Mouse (Mus musculus) inflammation-experienced regulatory T-cells, adult 6 months (primary cell): ENCODE data around the gene Fam171a1. TPM values are rescaled to one million over a fixed set of nuclear protein-coding genes. Genes with fewer than 3 reads are reported as not detected.
"Not testable (repeated sequence)": the region's sequence is repeated elsewhere in the genome, so short reads cannot be mapped to it uniquely, and the experiment has no call there.

Experiments
- ATAC-seq: one replicate; pipeline ENCODE4 v1.8.0; 2017
- polyA plus RNA-seq, 3 experiments: library from polyadenylated mRNA; unstranded; fragments of 100-300 nt; shearing (Covaris generic); gene quantifications; one replicate each; pipeline ENCODE4 v1.2.1; 2017

Gene Fam171a1
- polyA plus RNA-seq, 3 experiments from 2014 or later: not detected

DNA sequence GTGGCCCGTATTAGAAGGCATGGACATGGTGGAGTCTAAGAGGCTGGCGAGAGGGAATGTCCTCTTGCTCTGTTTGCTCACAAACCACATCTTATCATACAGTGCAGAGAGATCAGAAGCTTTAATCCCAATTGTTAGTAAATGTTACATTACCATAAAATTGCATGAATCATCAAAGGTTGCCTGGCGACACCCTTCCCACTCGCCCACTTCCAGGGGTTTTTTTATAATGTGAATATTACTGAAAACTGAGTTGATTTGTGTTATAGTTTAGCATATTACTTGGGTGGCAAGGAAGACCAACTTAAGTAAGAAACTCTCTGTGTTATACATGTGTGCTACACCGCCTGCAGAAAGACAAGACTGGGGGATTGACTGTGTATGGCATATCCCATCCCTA lies 60.9 kb downstream of the Fam171a1 start:
- ATAC-seq: no peak

DNA sequence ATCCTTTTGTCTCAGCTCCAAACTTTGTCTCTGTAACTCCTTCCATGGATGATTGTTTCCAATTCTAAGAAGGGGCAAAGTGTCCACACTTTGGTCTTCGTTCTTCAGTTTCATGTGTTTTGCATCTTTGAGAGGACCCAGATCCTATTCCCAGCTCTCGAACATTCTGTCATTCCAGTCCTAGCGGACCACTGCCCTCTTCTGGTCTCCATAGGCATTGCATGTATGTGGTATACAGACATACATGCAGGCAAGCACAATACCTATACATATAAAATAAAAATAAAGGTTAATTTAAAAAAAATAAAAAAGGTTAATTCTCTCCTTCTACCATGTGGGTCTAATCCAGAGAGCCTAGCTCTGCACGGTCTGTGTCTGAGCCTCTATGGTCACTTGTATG lies 62.0 kb downstream of the Fam171a1 start:
- ATAC-seq: not testable (repeated sequence)

DNA sequence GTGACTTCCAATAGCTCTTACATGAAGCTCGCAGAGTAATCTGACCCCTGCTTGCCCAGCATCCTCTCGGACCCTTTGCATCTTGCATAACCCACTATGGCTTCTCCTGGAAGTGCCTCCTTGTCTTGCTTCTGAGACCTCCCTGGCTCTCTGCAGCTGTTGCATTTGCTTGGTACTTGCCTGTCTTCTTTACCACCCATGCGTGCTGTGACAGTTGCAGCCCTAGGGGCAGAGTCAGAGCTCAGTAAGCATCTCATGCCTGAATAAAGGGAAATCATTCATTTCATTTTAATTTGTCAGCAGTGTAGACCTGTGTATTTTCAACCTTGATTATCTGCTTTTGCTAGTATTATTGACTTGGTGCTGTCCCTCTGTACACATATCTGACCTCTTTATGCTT lies 62.7 kb downstream of the Fam171a1 start:
- ATAC-seq: no peak

DNA sequence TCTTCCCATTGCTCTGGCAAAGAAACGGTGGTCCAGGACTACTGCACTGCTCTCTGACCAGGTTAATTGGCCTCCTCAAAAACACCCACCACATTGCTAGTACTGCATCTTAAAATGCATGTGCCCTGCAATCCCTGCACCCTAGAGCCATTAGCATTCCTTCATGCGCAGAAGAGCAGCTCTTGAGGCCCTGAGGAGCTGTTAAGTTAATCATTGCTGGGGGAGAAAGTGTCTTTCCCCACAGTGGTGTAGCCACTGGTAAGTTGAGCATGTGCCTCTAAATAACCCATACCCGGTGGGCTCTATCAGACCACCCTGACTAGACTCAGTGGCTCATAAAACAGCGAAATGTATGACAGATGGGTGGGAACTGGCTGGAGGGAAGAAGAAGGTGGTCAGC lies 66.5 kb downstream of the Fam171a1 start:
- ATAC-seq: no peak

DNA sequence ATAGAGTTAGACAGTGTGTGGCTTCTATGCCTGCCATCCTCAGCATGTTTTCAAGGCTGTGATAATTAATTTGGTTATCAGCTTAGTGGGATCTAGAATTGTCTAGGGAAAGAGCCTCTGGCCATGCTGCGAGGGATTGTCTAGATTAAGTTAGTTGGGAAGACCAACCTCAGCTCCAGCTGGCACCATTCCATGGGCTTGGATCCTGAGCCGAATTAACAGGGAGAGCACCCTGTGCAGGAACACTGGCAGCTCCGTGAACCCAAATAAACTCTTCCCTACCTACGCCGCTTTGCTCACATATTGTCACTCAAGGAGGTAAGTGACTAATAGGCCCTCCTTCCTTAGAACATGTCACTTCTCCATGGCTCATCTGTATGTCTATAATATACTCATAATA lies 69.6 kb downstream of the Fam171a1 start:
- ATAC-seq: no peak

DNA sequence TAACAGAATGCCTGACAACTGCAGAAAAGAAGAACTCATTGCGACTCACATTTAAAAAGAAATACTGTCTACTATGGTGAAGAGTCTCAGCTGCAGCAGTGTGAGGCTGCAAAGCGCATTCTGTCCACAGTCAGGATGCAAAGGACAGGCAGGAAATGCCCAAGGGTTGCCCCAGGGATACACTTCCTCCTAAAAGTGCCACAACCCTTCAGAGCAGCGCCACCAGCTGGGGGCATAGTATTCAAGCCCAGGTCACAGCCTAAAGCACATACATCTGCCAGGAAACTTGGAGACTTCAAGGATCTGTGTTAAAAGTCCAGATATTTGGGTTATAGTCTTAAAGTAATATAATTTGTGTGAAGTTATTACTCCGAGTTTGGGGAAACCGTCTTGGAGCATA lies 71.3 kb downstream of the Fam171a1 start:
- no peak for ATAC-seq

DNA sequence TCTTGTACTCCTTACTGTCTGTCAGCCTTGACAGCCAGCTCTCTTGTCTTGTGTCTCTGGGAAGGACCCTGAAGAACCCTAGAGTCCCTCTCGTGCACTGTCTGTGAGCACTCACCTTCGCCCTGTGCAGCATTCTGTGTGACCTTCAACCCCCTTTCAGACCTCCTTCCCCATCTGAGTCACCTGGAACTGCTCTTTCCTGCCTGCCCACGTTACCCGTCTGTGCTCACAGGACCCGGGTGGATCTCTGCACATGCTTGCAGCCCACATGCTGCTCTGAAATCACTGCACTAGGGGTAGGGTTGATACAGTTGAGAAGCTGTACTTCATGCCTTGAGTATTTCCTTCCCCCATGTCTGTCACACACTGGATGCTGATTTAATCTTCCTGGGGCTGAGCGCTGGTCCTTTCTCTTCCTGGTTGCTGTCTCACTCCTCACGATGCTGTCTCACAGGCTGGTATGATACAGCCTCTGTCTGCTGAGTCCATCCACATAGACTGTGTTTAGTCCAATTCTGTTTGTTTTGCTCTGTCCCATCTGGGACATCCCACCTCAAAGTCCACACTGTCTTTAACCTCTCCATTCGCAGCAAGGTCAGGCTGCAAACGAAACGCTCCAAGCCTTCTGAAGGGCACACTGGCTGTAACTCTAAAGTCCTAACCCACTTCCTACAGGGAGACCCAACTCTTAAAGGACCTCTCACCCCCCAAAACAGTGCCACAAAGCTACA lies 74.9 kb downstream of the Fam171a1 start:
- ATAC-seq: no peak

DNA sequence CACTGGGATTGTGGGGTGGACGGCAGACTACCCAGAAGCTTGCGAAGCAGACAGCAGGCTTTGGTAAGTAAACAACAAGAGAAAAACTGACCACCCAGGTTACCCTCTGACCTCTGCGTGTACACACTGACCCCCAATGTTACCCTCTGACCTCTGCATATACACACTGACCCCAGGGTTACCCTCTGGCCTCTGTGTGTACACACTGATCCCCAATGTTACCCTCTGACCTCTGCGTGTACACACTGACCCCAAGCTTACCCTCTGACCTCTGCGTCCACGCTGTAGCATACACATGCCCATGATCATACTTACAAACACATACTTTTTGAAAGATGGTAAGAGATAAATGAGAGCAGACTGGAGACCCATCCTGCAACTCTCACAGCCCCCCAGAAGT lies 77.1 kb downstream of the Fam171a1 start:
- ATAC-seq: no peak

DNA sequence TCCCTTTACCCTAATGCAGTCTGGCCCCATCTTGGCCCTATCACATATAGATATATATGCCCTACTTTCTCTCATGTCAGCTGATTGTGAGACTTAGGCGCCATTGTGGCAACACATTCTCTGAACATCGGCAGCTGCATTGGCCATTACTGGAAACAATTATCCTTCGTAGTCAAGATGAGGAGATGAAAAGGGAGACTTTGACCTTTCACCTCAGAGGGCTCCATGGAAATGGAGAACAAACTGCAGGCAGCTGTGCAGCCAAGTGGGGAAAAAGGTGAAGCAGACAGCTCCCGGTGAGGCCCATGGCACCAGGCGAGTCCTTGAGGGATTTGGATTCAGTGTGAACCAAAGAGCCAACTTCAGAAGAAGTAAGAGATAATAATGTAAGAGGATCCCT lies 81.5 kb downstream of the Fam171a1 start:
- no peak for ATAC-seq

DNA sequence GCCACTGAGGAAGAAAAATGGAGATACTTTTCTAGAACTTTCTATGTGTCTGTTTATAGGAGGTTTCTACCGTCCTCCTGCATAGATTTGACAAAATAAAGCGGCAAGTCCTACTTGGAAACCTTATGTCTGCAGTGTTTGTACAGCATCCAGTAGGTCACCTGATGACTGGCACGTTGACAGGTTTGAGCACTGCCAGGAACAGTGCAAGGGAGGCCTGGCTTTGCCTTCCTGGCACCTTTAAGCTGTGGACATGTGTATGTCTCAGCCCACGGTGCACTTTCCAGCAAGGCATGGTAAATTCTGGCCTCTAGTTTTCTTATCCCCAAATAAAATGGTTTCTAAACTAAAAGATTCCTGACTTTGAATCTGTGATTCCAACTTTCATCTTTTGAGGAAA lies 86.4 kb downstream of the Fam171a1 start:
- ATAC-seq: no peak

DNA sequence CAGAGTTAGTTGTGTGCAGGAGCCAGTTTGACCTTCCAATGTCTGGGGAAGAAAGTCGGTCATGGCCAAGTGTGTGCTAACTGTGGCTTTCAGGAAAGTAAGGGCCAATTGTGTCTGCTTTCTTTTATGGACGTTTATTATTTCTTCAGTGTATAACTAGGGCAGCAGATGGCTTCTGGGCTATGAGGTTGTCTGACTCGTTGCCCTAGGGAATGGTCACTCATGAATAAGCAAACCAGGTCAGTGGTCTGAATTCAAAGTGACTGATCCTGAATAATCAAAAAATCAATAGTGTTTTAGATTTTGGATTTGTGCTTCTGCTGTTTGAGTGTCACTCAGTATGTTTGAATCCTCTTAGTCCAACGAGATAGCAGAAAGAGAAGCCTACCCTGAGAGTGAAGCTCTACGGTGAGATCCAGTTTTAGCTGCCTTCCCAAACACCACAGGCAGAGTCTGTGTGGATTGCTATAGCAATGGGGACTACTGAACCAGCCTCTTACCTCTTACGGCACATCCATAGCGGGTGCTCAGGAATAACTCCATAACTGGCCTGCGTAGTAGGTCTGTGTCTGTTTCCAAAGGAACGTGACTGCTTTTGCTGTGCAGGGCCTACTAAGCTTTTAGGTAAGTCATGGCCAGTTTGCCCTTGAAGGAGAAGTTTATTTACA lies 93.1 kb downstream of the Fam171a1 start:
- ATAC-seq: no peak

DNA sequence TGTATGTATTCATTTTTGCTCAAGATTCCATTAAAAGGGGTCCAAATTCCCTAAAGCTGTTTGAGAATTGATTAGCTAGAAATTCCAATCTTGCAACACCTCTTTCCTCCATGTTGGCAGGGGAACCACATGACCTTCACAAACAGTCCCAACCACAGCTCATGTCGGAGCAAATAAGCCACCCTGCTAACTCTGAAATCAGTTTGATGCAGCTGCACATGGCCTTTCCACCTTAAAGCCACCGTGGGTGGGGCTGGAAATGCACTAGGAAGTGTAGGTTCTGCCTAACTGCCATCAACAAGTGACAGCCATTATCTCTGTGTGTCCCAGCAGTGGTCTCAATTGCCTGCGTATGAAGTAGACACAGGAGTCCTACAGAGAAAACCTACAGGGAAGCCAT lies 101.5 kb downstream of the Fam171a1 start:
- ATAC-seq: no peak

DNA sequence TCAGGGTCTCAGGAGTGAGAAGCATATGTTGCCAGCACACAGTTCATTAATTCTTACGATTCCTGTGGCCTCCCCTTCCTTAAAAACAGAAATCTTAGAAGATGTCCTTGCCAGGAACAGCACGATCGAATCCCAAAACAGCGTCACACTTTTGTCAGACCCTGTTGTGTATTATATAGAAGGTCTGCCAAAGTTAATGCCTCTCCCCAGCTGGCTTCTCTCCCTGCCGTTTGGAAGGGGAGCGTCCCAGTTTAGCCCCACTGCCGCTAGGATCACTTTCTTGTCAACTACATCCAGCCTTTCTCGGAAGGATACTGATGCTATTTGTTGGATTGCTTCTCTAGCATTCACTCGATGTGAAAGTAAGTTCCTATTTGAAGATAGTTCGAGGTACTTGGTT lies 102.6 kb downstream of the Fam171a1 start:
- ATAC-seq: no peak

DNA sequence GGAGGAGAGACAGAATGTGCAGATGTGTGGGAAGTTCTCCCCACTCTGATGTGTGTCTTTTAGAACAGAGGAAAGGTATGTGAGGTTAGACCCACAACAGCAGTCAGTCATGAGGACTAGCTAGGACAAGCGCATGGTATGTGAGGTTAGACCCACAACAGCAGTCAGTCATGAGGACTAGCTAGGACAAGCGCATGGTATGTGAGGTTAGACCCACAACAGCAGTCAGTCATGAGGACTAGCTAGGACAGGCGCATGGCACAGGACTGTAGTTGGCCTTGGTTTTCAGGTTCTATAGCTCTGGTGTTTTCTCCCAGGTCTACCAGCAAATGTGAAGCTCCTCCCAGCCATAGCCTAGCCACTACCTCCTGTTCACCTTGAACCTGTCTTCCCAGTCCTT lies 103.6 kb downstream of the Fam171a1 start:
- ATAC-seq: not testable (repeated sequence)

DNA sequence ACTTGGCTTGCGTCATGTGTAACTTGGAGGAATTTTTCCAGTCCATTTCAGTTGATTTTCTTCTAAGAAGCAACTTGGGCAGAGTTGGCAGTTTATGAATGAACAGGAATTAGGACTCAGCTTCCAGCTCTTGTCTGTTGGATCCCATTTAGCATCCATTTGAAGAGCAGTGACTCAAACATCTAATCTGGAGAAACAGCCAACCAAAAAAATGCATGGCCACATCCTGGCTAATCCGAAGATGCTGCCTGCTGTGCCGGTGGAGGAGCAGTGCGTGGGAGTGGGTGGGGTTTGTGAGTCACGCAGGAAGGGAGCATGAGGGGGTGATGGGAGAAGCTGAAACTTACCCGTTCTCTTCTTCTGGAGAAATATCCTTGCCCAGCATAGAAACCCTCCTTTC lies 104.2 kb downstream of the Fam171a1 start:
- ATAC-seq: no peak

DNA sequence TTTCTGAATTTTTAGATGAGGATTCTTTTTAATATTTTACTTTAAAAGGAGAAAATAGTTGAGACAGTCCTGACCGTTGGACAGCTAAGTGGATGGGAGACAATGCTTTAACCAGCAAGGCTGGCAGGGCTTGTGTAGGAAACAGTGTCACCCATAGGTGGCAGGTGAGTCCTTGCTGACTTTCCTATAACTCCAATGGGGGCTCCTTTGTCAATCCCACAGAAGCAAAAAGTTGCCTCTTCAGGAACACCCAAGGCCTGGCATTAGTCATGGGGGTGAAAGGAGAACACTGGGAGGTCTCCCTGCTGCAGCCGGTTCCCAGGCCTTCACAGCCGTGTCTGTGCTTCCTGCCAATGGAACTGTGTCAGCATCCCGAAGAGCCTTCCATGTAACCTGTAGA lies 114.5 kb downstream of the Fam171a1 start:
- no peak for ATAC-seq

DNA sequence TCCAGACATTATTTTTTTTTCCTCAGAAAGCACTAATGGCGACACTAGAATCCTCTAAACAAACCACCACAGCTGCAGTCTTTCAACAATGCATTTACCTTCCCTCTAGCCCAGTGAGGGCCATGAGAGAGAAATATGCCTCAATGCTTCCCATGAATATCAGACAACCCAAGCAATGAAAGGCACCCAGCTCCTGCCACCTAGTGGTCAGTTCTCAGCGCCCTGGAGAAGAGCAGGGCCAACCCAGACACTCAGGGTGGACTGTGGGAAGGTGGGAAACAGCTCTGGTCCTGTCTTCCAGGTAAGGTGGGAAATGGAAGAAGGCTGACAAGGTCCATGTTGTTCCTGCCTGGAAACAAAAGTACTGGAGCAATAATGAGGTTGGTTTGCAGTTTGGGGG lies 115.0 kb downstream of the Fam171a1 start:
- no peak for ATAC-seq

DNA sequence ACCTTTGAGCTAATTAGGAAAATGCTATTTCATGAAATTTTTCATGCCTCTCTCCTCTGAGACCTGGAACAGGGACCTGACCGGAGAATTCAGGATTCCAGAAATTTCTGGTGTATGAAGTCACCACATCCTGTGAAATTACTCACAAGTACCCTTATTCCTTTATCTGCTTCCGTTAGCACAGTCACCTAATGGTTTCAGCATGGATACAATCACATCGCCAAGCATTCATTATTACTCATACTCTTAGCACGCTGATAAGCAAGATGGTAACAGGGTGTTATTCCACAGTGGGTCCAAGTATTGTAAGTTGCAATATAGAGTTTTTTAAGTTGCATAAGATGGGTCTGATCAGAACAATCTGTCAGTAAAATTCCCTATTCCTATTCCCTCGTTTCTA lies 125.2 kb downstream of the Fam171a1 start:
- ATAC-seq: no peak

DNA sequence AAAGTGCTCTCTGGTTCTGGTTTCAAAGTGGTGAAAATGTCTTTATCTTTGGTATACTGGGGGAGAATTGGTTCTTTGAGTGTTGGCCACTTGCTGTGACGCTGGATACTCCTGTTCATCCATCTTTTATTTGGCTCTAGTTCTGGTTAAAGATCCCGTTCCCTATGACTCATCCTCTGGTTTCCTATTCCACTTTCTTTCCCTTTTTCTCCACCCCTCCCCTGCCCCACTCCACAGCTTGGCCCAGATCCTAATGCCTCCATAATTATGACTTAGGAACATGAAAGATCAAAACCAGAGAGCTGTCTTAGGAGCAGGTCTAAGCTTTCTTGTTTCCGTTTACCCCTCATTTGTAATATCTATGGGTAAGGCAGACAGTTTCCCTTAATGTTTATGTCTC lies 130.2 kb downstream of the Fam171a1 start:
- ATAC-seq: no peak

DNA sequence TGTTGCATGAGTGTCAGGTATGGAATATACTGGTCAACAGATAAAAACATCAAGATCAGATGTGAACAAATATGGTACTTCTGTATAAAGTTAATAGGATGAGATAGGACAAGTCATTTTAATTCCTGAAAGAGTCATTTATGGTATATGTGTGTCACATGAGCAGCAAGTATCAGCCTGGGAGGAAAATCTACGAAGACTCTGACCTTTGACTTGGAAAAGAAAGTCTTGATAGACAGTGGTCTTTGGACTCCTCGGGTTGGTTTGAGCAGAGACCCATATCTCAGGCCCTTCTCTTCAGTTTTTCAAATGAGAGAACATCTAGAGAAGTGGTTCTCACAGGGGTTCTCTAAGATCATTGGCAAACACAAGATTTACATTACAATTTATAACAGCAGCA lies 137.3 kb downstream of the Fam171a1 start:
- ATAC-seq: no peak

DNA sequence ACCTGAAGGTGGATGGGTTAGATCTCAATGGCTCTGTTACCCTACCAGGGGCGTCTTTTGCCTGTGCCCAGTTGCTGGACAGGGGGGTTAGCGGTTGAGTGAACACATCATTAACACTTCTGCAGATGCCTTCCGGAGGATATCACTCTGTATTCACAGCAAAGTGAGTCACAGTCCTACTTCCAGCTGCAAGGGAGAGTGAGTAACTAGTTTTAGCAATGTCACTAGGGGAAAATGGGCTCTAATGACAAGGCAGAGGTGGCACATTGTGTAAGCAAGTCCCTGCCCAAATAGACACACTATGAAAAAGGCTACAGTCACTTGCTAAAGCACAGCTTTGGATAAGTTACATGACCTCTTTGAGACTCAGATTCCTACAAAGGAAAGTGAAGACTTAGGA lies 152.4 kb downstream of the Fam171a1 start:
- no peak for ATAC-seq

DNA sequence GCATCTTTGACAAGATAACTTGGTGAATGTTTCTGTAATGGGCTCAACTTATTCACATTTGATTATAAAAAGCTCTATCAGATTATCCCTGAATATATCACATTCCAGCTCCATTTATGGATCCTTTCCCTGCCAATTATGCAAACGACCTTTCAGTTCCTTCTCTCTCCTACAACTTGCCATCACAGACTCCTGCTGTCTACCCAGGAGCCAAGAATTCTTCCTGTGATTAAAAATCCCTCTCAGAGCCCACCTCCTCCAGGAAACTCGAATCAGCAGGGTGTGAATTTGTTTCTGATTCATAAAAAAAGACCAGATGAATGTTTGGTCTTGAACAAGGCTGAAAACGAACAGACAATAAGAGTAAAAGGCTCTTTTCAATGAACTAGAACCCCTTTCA lies 153.9 kb downstream of the Fam171a1 start:
- ATAC-seq: no peak

DNA sequence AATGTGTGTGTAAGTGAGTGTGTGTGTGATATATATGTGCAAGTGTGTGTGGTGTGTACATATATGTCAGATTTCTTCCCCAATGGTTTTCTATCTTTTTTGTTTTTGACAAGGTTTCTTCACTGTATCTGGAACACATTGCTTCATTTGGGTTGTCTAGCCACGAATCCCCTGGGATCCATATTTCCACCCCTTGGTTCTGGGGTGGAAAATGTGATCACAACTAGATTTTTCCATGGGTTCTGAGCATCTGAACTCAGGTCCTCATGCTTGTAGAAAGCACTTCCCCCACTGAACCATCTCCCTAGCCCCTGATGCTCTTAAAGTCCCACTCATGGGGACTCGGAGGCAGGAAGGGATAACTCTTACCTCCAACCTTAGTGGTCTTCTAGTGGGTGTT lies 159.3 kb downstream of the Fam171a1 start:
- ATAC-seq: no peak

DNA sequence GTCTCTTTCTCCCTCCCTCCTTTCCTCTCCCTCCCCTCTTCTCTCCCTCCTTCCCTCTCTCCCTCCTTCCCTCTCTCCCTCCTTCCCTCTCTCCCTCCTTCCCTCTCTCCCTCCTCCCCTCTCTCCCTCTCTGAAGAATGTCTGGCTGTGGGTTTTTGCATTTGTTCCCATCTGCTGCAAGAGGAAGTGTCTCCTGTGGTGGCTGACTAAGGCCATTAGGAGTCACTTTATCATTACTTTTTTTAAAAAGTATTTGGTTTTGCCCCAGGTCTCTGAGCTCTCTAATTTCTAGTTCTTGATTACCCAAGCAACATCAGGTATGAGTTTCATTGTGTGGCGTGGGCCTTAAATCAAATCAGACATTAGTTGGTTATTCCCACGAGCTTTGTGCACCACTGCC lies 162.1 kb downstream of the Fam171a1 start:
- no peak for ATAC-seq
